Mouse (Mus musculus) ES-E14 (cell line): ENCODE data around the gene Ston1.

Experiments
- CHD2 ChIP-seq: IDR thresholded peaks from 2 replicates; pipeline ENCODE4 v1.6.1; 2014; ENCODE audit warnings: mild to moderate bottlenecking, low read depth, low read length, inconsistent platforms
- HCFC1 ChIP-seq: IDR thresholded peaks from 2 replicates; pipeline ENCODE4 v1.6.1; 2012; ENCODE audit warnings: low read length, inconsistent platforms, borderline replicate concordance; ENCODE audit not compliant: insufficient read depth
- ZC3H11A ChIP-seq: IDR thresholded peaks from 2 replicates; pipeline ENCODE4 v1.6.1; 2012; ENCODE audit warnings: low read depth, mild to moderate bottlenecking, inconsistent platforms, low read length, borderline replicate concordance
- ZNF384 ChIP-seq: IDR thresholded peaks from 2 replicates; pipeline ENCODE4 v1.6.1; 2012; ENCODE audit warnings: low read depth, low read length, inconsistent platforms

GRCm38 (mm10) chr17:88552556-88552955 is 44.9 kb upstream of the Ston1 start:
- TF ChIP-seq HCFC1, result no peak
- TF ChIP-seq ZC3H11A, result no peak
- no peak for TF ChIP-seq ZNF384
- no peak for TF ChIP-seq CHD2
